8 mouse cellular contexts compared by ENCODE assay signal in the genomic region with DNA sequence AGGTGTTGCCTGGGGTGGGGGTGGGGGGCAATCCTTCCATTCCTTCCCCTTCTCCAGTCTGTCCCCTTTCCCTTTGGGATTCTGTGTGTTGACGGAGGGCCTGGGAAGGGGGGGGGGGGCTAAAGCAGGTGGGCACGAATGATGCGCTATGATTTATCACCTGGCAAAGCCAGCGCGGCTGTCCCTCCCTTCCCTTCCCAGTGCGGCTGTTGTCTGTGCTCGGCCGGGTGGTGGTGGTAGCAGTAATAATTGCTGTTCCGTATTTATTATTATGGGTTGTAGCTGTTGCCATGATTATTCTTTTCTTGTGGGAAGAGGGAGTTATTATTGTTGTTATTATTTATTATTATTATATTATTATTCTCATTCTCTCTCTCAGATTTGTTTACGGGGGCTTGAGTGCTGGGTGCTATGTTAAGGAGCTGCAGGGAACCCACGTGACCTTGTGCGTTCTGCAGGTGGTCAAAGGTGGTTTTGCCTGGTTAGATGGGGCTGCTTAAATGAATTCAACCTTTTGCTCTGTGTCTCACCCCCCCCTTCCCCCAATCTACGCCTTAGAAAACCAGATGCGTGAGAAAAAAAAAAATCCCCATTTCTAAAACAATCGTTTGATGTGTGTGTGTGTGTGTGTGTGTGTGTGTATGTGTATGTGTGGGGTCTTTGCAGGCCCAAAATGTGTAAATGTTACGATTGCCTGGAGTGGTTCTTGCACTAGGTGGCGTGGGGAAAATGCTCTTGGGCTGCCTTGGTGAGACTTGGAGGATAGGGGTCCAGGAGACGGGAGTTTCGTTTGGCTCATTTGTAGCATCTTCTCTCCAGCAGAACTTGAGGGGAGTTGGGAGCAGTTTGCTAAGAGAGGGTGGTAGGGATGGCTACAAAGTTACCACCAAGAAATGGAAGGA. TPM values are rescaled to one million over a fixed set of nuclear protein-coding genes. Genes with fewer than 3 reads are reported as not detected.
DNase-seq lines count a peak whose midpoint lies in the region; ATAC-seq and TF ChIP-seq lines count a peak whose summit lies in the region.

No protein-coding gene starts in this region.

- H3K9ac ChIP-seq in kidney, embryonic 15.5 days: no peak overlapping the region
- H3K9ac ChIP-seq in forebrain, embryonic 16.5 days (replicated peaks; ENCODE audit: low read depth, low read length): peak overlapping the region; percentile 84
- peak overlapping the region; percentile 93 for H3K9ac ChIP-seq in midbrain, embryonic 16.5 days (ENCODE audit: low read depth, low read length)

- peak overlapping the region; percentile 92 for H3K4me2 ChIP-seq in kidney, embryonic 15.5 days
- H3K4me2 ChIP-seq in forebrain, embryonic 16.5 days (ENCODE audit: low read length): peak overlapping the region; percentile 74
- peak overlapping the region; percentile 77 for H3K4me2 ChIP-seq in midbrain, embryonic 16.5 days (ENCODE audit: low read length)

- H3K27me3 ChIP-seq in kidney, embryonic 15.5 days: peaks cover 59% of the 10 kb centered on the region
- H3K27me3 ChIP-seq in forebrain, embryonic 16.5 days (replicated peaks; ENCODE audit: control insufficient read depth, insufficient read depth, low read length): no peaks in the 10 kb centered on the region; the same call in 1 of the 2 replicates
- no peaks in the 10 kb centered on the region for H3K27me3 ChIP-seq in midbrain, embryonic 16.5 days (ENCODE audit: control insufficient read depth, insufficient read depth, low read depth, low read length)

- H3K4me1 ChIP-seq in kidney, embryonic 15.5 days: peaks cover 19% of the 10 kb centered on the region
- H3K4me1 ChIP-seq in forebrain, embryonic 16.5 days (replicated peaks; ENCODE audit: control insufficient read depth, insufficient read depth, low read length): peaks cover 14% of the 10 kb centered on the region
- peaks cover 13% of the 10 kb centered on the region for H3K4me1 ChIP-seq in midbrain, embryonic 16.5 days (ENCODE audit: control insufficient read depth, insufficient read depth, low read length)

- TF ChIP-seq POLR2A in brain, embryonic 14.5 days (IDR thresholded peaks at IDR 0.05; ENCODE audit: borderline replicate concordance, extremely low read depth, insufficient read depth, insufficient read length, poor library complexity, severe bottlenecking): no peak

- ATAC-seq in kidney, embryonic 15.5 days (replicated peaks; ENCODE audit: low FRiP score): no peak
- no peak for ATAC-seq in forebrain, embryonic 16.5 days
- ATAC-seq in midbrain, embryonic 16.5 days: no peak

- no peak overlapping the region for H3K27ac ChIP-seq in kidney, embryonic 15.5 days
- H3K27ac ChIP-seq in forebrain, embryonic 16.5 days (ENCODE audit: low read length): peak overlapping the region; percentile 96; the same call in 1 of the 2 replicates
- peak overlapping the region; percentile 99 for H3K27ac ChIP-seq in midbrain, embryonic 16.5 days (ENCODE audit: low read length)

- intact Hi-C loops in gastrocnemius, postnatal 36 days (cut with DNase I): no loop called here

- TF ChIP-seq CTCF in brain, embryonic 14.5 days (IDR thresholded peaks at IDR 0.05; ENCODE audit: borderline replicate concordance, extremely low read depth, insufficient read depth, insufficient read length): no peak

- DNase-seq in kidney, adult 9 months: no peak
- DNase-seq in brain, embryonic 14.5 days (ENCODE audit: low read depth): peak; percentile 35
- no peak for DNase-seq in thymus, postnatal 4 days
- DNase-seq in gastrocnemius, postnatal 36 days: no peak
- no peak for DNase-seq in spleen, postnatal 4 days (ENCODE audit: low spot score in 2 of 2)

- 26% methylated on average over 19 of the region's 19 CpGs for WGBS in kidney, embryonic 15.5 days
- 17% methylated on average over 19 of the region's 19 CpGs for WGBS in forebrain, embryonic 16.5 days
- WGBS in midbrain, embryonic 16.5 days: 18% methylated on average over 18 of the region's 19 CpGs

- no peaks in the 10 kb centered on the region for H3K36me3 ChIP-seq in kidney, embryonic 15.5 days
- H3K36me3 ChIP-seq in forebrain, embryonic 16.5 days (ENCODE audit: control insufficient read depth, insufficient read depth): no peaks in the 10 kb centered on the region
- H3K36me3 ChIP-seq in midbrain, embryonic 16.5 days (ENCODE audit: control insufficient read depth, insufficient read depth, low read length): no peaks in the 10 kb centered on the region

- H3K9me3 ChIP-seq in kidney, embryonic 15.5 days (replicated peaks): no peaks in the 10 kb centered on the region
- no peaks in the 10 kb centered on the region for H3K9me3 ChIP-seq in forebrain, embryonic 16.5 days (ENCODE audit: control insufficient read depth, low read length)
- no peaks in the 10 kb centered on the region for H3K9me3 ChIP-seq in midbrain, embryonic 16.5 days (replicated peaks; ENCODE audit: control insufficient read depth, low read length, poor library complexity, severe bottlenecking)

- H3K4me3 ChIP-seq in kidney, embryonic 15.5 days (replicated peaks): peak overlapping the region; percentile 69
- H3K4me3 ChIP-seq in forebrain, embryonic 16.5 days (replicated peaks; ENCODE audit: low read length): peak overlapping the region; percentile 77
- H3K4me3 ChIP-seq in midbrain, embryonic 16.5 days (ENCODE audit: low read depth, low read length): peak overlapping the region; percentile 74

RNA-seq across cellular contexts. Expression of a gene that starts 1.5 kb away (rescaled TPM):
- 0.67 and 0.73 TPM in 2 replicates for polyA plus RNA-seq in kidney, embryonic 15.5 days (2015; fragmentation: Nextera tagmentation; extraction: Ambion mirVana)
- 1.6 and 6.4 TPM in 2 replicates for polyA plus RNA-seq in brain, embryonic 14.5 days (2012; rRNA removed)
- polyA plus RNA-seq in forebrain, embryonic 16.5 days (2015; fragmentation: Nextera tagmentation; extraction: Ambion mirVana): 4.3 and 7.5 TPM in 2 replicates
- polyA plus RNA-seq in midbrain, embryonic 16.5 days (2015; fragmentation: Nextera tagmentation; extraction: Ambion mirVana): 7.5 and 8.9 TPM in 2 replicates
- under 1 TPM; 0.03 to 0.07 TPM for total RNA-seq in gastrocnemius, postnatal 36 days (2021)

RNA-seq across cellular contexts. Expression of a gene that starts 26.4 kb away (rescaled TPM):
- 110 and 128 TPM in 2 replicates for polyA plus RNA-seq in kidney, embryonic 15.5 days (2015; fragmentation: Nextera tagmentation; extraction: Ambion mirVana)
- 20.6 and 42.0 TPM in 2 replicates for polyA plus RNA-seq in brain, embryonic 14.5 days (2012; rRNA removed)
- polyA plus RNA-seq in forebrain, embryonic 16.5 days (2015; fragmentation: Nextera tagmentation; extraction: Ambion mirVana): 40.7 and 53.5 TPM in 2 replicates
- 22.9 and 28.4 TPM in 2 replicates for polyA plus RNA-seq in midbrain, embryonic 16.5 days (2015; fragmentation: Nextera tagmentation; extraction: Ambion mirVana)
- total RNA-seq in gastrocnemius, postnatal 36 days (2021): 1 to 10 TPM; 2.1 to 2.5 TPM

RNA-seq across cellular contexts. Expression of a gene that starts 58.2 kb away (rescaled TPM):
- 67.7 and 69.5 TPM in 2 replicates for polyA plus RNA-seq in kidney, embryonic 15.5 days (2015; fragmentation: Nextera tagmentation; extraction: Ambion mirVana)
- 225 and 256 TPM in 2 replicates for polyA plus RNA-seq in brain, embryonic 14.5 days (2012; rRNA removed)
- polyA plus RNA-seq in forebrain, embryonic 16.5 days (2015; fragmentation: Nextera tagmentation; extraction: Ambion mirVana): 216 and 227 TPM in 2 replicates
- polyA plus RNA-seq in midbrain, embryonic 16.5 days (2015; fragmentation: Nextera tagmentation; extraction: Ambion mirVana): 286 and 309 TPM in 2 replicates
- total RNA-seq in gastrocnemius, postnatal 36 days (2021): 10 to 100 TPM; 84.2 to 90.8 TPM
